Mouse (Mus musculus) kidney, adult 2 months (tissue): ENCODE measurements around the gene Slc25a16.

Source experiments
- CTCF ChIP-seq: fragments of 200-500 bp; conservative IDR thresholded peaks from 2 replicates; pipeline ENCODE4 v1.5.1; 2011; ENCODE audit warnings: low read depth, mild to moderate bottlenecking, control low read depth, low read length, moderate library complexity, mixed read lengths; ENCODE audit not compliant: insufficient read depth, insufficient read length
- POLR2A ChIP-seq: fragments of 200-500 bp; IDR thresholded peaks from one replicate; pipeline ENCODE4 v1.6.1; 2011; ENCODE audit warnings: low read depth, low read length, control low read depth

DNA sequence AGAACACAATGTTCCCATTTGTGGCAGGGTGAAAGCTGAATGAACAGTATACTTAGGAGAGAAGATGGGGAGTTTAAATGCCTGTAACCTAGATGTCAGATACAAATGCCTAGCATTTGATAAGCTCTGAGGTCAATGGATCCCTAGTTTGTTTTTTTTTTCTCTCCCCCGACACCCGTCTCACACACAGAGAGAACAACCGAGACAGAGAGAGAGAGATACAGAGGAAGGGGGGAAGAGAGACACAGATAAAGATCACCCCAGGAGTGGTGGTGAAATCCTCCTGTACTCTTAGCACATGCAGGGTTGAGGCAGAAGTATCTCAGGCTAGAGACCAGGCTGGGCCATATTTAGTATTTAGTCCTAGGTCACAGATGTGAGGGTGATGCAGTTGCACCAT is 1.4 kb upstream of the Slc25a16 start:
- no peak for TF ChIP-seq CTCF
- no peak for TF ChIP-seq POLR2A
